Mouse (Mus musculus) embryonic stem cell, embryonic (primary cell): Measurements from ENCODE around the gene Galnt7.

Experiments
- CTCF ChIA-PET, 4 experiments: fragments of 300-600 bp in 2 of 4; fragments of 350-600 bp in 2 of 4; sonication (Branson Sonifier 250); formaldehyde crosslinking; loops; one replicate each; lab custom pipeline; 2022; ENCODE audit warnings: inconsistent platforms in 2 of 4; lab: Charles Lee
- POLR2A ChIA-PET, 4 experiments: fragments of 300-600 bp in 2 of 4; fragments of 350-600 bp in 2 of 4; sonication (Branson Sonifier 250); formaldehyde crosslinking; loops; one replicate each; lab custom pipeline; 2022; ENCODE audit warnings: antibody characterized with exemption in 4 of 4, inconsistent platforms in 1 of 4; lab: Charles Lee

The Galnt7 gene

GRCm38 (mm10) chr8:57599813-57600555 is 52.8 kb downstream of the Galnt7 start:
- ChIA-PET POLR2A (interaction anchor here (0.6 to 1.5 kb wide), 11 partner anchors 10 to 255 kb away, joined by 3 to 7 read pairs (median 4); partner anchors contain the start of gene Galnt7 (in 1 of the 4)), CTCF (interaction anchor here in 2 of 4 experiments (0.5 to 1.3 kb wide), 4 partner anchors 17 to 196 kb away, joined by 3 to 4 read pairs (median 3); no protein-coding TSS in a partner anchor)

GRCm38 (mm10) chr8:57595853-57596252 is 57.0 kb downstream of the Galnt7 start:
- ChIA-PET POLR2A (interaction anchor here in 1 of 4 experiments (0.6 kb wide), 1 partner anchor 21 kb away, joined by 3 read pairs; no protein-coding TSS in a partner anchor), CTCF (interaction anchor here in 1 of 4 experiments (0.7 kb wide), 1 partner anchor 170 kb away, joined by 4 read pairs; no protein-coding TSS in a partner anchor)

DNA sequence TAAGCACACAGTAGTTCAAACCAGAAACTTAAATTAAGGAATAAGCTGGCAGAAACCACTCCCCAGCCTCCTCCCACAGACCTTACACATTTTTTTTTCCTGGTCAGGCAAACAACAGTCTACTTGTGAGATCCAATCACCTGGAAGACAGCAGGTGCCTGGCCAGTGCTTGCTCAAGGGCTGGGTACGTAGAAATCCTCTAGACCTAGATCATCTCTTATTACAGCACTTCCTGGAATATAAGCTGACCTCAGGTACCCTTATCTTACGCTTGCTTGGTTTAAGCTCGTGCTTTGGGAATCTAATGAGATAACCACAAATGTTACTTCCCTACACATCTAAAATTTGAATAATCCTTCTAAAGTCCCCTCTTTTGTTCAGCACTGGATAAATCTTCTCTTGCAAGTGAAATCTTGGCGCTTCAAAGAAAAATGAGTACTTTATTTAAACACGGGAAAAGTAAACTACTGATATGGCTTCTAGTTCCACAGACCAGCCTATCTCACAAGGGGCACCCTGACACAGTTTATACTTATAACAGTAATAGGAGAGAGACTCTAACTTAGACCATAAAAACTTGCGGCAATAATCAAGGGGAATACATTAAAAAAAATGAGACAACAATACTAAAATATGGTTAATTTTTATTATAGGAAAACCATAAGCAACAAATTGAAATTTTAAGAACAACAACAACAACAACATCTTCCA is 58.5 kb downstream of the Galnt7 start:
- ChIA-PET POLR2A (interaction anchor here in 2 of 4 experiments (0.9 to 1.0 kb wide), 2 partner anchors 24 to 76 kb away, joined by 3 read pairs; no protein-coding TSS in a partner anchor), CTCF (no interaction called here)

- CTCF ChIA-PET = interaction anchor here in 1 of 4 experiments (1.1 kb wide), 1 partner anchor 18 kb away, joined by 6 read pairs; no protein-coding TSS in a partner anchor
- POLR2A ChIA-PET = interaction anchor here in 3 of 4 experiments (0.5 to 2.3 kb wide), 5 partner anchors 11 to 106 kb away, joined by 3 to 8 read pairs (median 3); no protein-coding TSS in a partner anchor
Observed at GRCm38 (mm10) chr8:57592604-57593003, 60.2 kb downstream of the Galnt7 start.

DNA sequence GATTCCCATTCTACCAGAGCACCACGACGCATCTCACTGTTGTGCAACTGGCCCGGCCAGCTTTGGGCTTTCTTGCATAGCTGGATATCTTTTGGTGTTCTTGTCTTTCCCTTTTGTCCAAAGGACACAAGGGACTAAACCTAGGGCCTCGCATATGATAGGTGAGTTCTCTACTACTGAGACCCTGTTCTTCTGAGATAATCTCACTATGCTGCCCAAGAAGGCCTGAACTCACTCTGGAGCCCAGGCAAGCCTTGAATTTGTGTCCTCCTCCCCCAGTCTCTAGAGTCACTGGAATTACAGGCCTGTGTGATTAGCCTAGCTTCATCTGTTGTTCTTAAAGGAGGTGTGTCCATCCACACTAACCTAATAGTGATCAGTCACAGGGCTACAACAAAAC is 61.2 kb downstream of the Galnt7 start:
- CTCF ChIA-PET = no interaction called here
- POLR2A ChIA-PET = interaction anchor here in 1 of 4 experiments (1.4 to 2.3 kb wide), 2 partner anchors 15 to 103 kb away, joined by 3 to 8 read pairs; no protein-coding TSS in a partner anchor

GRCm38 (mm10) chr8:57590015-57590414 is 62.8 kb downstream of the Galnt7 start:
- ChIA-PET POLR2A (interaction anchor here in 1 of 4 experiments (1.6 kb wide), 1 partner anchor 10 kb away, joined by 4 read pairs; no protein-coding TSS in a partner anchor), CTCF (no interaction called here)

- CTCF ChIA-PET = no interaction called here
- POLR2A ChIA-PET = interaction anchor here in 1 of 4 experiments (0.7 to 1.6 kb wide), 2 partner anchors 9 to 11 kb away, joined by 4 to 6 read pairs; no protein-coding TSS in a partner anchor
Observed at GRCm38 (mm10) chr8:57589176-57589575, 63.7 kb downstream of the Galnt7 start.

DNA sequence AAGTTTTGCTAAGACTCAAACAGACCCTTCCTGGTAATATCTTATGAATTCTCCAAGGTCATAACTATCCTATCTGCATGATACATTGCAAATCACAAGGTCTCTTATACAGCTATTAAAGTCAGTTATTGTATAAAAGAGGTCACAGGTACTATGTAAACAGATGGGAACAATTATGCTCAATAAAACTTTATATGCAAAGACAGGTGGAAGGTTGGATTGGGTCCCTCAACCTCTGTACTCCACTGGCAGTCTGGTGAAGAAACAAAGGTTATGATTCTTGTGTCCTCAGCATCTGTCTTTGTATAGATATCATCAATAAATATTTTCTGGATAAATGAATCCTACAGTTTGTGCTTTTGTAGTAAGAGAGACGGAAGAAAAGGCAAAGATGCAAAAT is 64.2 kb downstream of the Galnt7 start:
- ChIA-PET POLR2A (interaction anchor here in 1 of 4 experiments (0.7 kb wide), 1 partner anchor 75 kb away, joined by 3 read pairs; no protein-coding TSS in a partner anchor), CTCF (no interaction called here)

DNA sequence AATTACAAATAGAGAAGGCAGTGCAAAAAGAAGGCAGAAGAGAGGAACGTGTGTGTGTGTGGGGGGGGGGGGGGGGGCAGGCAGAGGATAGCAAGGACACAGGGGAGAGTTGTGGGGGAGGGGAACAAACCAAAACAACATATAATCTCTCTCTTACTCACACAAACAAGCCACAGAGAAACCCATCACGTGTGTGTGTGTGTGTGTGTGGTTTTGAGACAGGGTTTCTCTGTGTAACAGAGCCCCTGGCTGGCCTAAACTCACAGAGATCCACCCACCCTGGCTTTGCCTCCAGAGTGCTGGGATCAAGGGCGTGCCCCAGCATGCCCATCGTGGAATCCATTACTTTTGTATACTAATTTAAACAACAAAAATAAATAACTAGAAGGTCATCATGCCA is 66.2 kb downstream of the Galnt7 start:
- ChIA-PET POLR2A (interaction anchor here in 2 of 4 experiments (0.6 to 1.2 kb wide), 2 partner anchors 10 to 66 kb away, joined by 3 to 6 read pairs; no protein-coding TSS in a partner anchor), CTCF (no interaction called here)

DNA sequence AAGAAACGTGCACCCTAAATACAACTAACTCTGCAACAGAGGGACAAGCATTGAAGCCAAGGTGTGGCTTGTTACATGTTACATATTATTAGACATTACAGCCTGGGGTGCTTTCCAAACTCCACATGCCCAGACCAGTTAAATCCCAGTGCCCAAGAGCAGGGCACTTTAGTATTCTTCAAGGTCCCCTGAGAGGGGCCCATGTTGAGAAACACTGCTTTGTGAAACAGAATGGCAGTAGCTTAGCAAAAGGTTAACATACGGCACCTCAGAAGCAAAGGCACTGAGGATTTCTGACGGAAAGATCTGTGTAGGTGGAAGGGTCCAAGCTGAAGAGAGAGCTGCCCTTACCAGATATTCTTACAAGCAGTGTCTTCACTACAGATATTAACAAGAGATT is 67.0 kb downstream of the Galnt7 start:
- CTCF ChIA-PET = no interaction called here
- POLR2A ChIA-PET = no interaction called here

GRCm38 (mm10) chr8:57585128-57585442 is 67.7 kb downstream of the Galnt7 start:
- POLR2A ChIA-PET = no interaction called here
- CTCF ChIA-PET = interaction anchor here in 1 of 4 experiments (1.0 kb wide), 1 partner anchor 215 kb away, joined by 3 read pairs; no protein-coding TSS in a partner anchor

- CTCF ChIA-PET = interaction anchor here in 1 of 4 experiments (1.0 kb wide), 1 partner anchor 215 kb away, joined by 3 read pairs; no protein-coding TSS in a partner anchor
Observed at GRCm38 (mm10) chr8:57584416-57585127, 68.3 kb downstream of the Galnt7 start.

DNA sequence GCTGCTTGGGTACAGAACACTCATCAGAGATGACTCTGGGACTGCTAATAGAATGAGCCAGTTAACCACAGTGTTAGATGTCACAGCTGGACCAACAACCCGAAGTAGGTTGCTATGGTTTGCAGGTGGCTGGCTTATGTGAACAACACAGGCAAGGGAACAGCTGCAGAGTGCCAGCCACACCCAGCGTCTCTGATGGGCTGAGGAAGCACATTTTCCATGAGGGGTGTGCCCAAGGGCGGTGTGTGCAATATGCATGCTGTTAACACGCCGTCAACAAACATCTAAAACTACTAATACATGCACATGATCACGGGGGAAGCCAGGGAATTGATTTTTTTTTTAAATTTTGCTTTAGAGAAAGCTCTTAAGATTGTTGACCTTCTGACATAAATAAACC is 73.0 kb downstream of the Galnt7 start:
- ChIA-PET CTCF (interaction anchor here in 3 of 4 experiments (0.6 to 1.0 kb wide), 3 partner anchors 10 to 220 kb away, joined by 3 to 7 read pairs (median 3); no protein-coding TSS in a partner anchor), POLR2A (interaction anchor here in 2 of 4 experiments (0.7 to 1.5 kb wide), 6 partner anchors 20 to 902 kb away, joined by 3 to 5 read pairs (median 3); no protein-coding TSS in a partner anchor)

More at GRCm38 (mm10) chr8:57584416-57585127, 68.3 kb downstream of the Galnt7 start:
- POLR2A ChIA-PET = no interaction called here

GRCm38 (mm10) chr8:57577301-57577700 is 75.5 kb downstream of the Galnt7 start:
- ChIA-PET CTCF (interaction anchor here in 3 of 4 experiments (1.3 to 5.4 kb wide), 4 partner anchors 214 to 223 kb away, joined by 4 to 123 read pairs (median 10); no protein-coding TSS in a partner anchor), POLR2A (interaction anchor here in 3 of 4 experiments (0.6 to 1.8 kb wide), 6 partner anchors 8 to 86 kb away, joined by 3 to 8 read pairs (median 4); no protein-coding TSS in a partner anchor)

DNA sequence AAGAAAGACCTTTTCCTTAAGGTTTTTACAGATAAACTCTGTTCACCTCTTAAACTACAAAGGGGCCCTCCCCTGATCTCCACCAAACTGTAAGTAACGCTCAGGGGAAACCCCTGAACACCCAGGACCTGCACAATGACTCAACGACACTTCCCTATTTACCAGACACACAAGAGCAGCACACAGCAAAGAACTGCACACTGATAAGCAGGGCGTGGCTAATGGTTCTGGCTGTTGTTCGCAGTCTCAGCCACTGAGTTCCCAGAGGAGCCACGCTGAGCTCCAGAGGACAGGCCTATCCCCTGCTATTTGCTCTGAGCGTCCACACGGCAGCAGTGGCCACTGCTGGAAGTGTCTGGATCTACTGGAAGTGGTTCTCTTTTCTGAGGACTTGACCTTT is 76.6 kb downstream of the Galnt7 start:
- CTCF ChIA-PET = interaction anchor here (0.6 to 5.4 kb wide), 12 partner anchors 35 to 307 kb away, joined by 3 to 123 read pairs (median 6); no protein-coding TSS in a partner anchor
- POLR2A ChIA-PET = interaction anchor here (0.5 to 1.8 kb wide), 8 partner anchors 11 to 312 kb away, joined by 3 to 8 read pairs (median 4); partner anchors contain the start of gene Galnt7 (in 1 of the 4)

DNA sequence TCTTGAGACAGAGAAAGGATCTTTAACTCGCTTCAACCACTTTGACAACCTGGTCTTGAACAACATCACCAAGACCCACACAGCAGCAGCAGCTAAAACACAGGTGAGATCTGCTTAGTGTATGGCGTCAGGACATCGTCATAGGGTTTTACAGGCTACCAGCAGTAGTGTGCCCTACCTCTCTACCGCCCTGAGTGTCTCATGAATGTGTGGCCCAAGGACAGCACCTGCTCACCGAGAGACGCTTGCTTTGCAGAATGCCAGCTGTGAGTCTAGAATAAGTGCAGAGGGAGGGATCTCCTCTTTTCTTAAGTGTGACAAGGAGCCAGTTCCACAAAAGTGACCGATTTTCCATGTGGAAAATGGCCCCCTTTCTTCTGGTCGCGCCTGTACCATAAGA is 77.5 kb downstream of the Galnt7 start:
- POLR2A ChIA-PET = interaction anchor here in 3 of 4 experiments (0.5 to 2.6 kb wide), 8 partner anchors 20 to 225 kb away, joined by 3 to 17 read pairs (median 4); no protein-coding TSS in a partner anchor
- CTCF ChIA-PET = interaction anchor here (0.6 to 5.4 kb wide), 15 partner anchors 34 to 228 kb away, joined by 3 to 123 read pairs (median 13); no protein-coding TSS in a partner anchor

DNA sequence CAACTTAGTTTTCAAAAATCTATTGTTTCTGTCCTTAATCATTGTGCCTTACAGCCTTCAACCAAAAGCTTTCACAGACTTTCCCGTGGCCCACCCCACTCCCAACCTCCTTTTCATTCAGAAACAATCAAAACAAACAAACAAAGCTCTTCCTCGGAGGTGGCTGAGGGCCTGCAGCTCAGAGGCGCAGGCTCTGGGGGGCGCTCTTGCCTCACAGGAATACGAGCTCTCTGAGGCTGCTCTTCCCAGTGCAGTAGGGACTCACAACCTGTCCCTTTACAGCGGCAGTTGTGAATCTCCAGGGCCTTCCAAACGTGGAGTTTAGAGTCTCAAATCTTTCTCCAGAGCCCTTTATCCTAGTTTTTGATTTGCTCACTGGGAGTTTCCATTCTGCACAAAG is 78.4 kb downstream of the Galnt7 start:
- POLR2A ChIA-PET = interaction anchor here (0.5 to 2.6 kb wide), 21 partner anchors 26 to 274 kb away, joined by 3 to 17 read pairs (median 4); partner anchors contain the start of genes Galnt7 (in 1 of the 4) and Sap30 (in 1 of the 4)
- CTCF ChIA-PET = interaction anchor here (0.5 to 5.4 kb wide), 76 partner anchors 13 to 306 kb away, joined by 3 to 123 read pairs (median 4); partner anchors contain the start of gene Galnt7 (in 2 of the 4)
